Mouse (Mus musculus) neural tube, embryonic 11.5 days (tissue): ENCODE results near the gene Sbk3. TPM values are rescaled to one million over a fixed set of nuclear protein-coding genes. Genes with fewer than 3 reads are reported as not detected.

ENCODE experiments used
- ATAC-seq: fragments of 200-750 bp; cut with Nextera tagmentation; 2 replicates; pipeline ENCODE4 v1.8.0; 2017; ENCODE audit warnings: moderate number of reproducible peaks, mild to moderate bottlenecking, moderate TSS enrichment, moderate library complexity; ENCODE audit not compliant: insufficient read depth, low FRiP score, low TSS enrichment
- DNase-seq: peaks from one replicate; pipeline ENCODE4 v3.0.0-alpha.2; 2015; ENCODE audit warnings: low spot score
- H3K27ac ChIP-seq: fragments of 300-500 bp; sonication (generic); 2 replicates; pipeline ENCODE4 v1.5.1; 2014; ENCODE audit warnings: low read depth, mild to moderate bottlenecking, low read length
- H3K27me3 ChIP-seq: fragments of 300-500 bp; sonication (generic); 2 replicates; pipeline ENCODE4 v1.6.1; 2014; ENCODE audit warnings: mild to moderate bottlenecking, low read length, mixed read lengths; ENCODE audit not compliant: control insufficient read depth, insufficient read depth
- H3K36me3 ChIP-seq: fragments of 300-500 bp; sonication (generic); 2 replicates; pipeline ENCODE4 v1.6.1; 2014; ENCODE audit warnings: mild to moderate bottlenecking, low read length, moderate library complexity, mixed read lengths; ENCODE audit not compliant: control insufficient read depth, insufficient read depth
- H3K4me1 ChIP-seq: fragments of 300-500 bp; sonication (generic); 2 replicates; pipeline ENCODE4 v1.6.1; 2014; ENCODE audit warnings: low read length, mixed read lengths; ENCODE audit not compliant: control insufficient read depth, insufficient read depth
- H3K4me2 ChIP-seq: fragments of 300-500 bp; sonication (generic); 2 replicates; pipeline ENCODE4 v1.6.1; 2014; ENCODE audit warnings: low read depth, mild to moderate bottlenecking, moderate library complexity
- H3K4me3 ChIP-seq: fragments of 300-500 bp; sonication (generic); 2 replicates; pipeline ENCODE4 v1.5.1; 2014; ENCODE audit warnings: low read depth, low read length
- H3K9ac ChIP-seq: fragments of 300-500 bp; sonication (generic); 2 replicates; pipeline ENCODE4 v1.6.1; 2014; ENCODE audit warnings: mild to moderate bottlenecking, low read length
- H3K9me3 ChIP-seq: fragments of 300-500 bp; sonication (generic); 2 replicates; pipeline ENCODE4 v1.6.1; 2016; ENCODE audit warnings: low read length; ENCODE audit not compliant: control insufficient read depth
- WGBS: fragments of 180-500 bp; shearing (Covaris S2); extraction: QIAGEN DNeasy Blood & Tissue Kit; methylation state at CpG from one replicate; pipeline ENCODE4 v1.1.7; 2014; 5-methylcytosine and 5-hydroxymethylcytosine counted together
- polyA plus RNA-seq: library from polyadenylated mRNA; unstranded; fragments of >200 nt; fragmentation: Nextera tagmentation; extraction: Ambion mirVana; gene quantifications from 2 replicates; pipeline ENCODE4 v1.2.1, GENCODE M21; 2014

The Sbk3 gene
- polyA plus RNA-seq, 1 experiment from 2014 or later: 0.09 TPM

- H3K4me1 ChIP-seq: no peaks in the 10 kb centered on the region
- no peak overlapping the region for H3K9ac ChIP-seq
- no peaks in the 10 kb centered on the region; the same call in 1 of the 2 replicates for H3K9me3 ChIP-seq
- H3K27me3 ChIP-seq: no peaks in the 10 kb centered on the region
- ATAC-seq (no peak), DNase-seq (no peak)
- 79% methylated on average over 18 of the region's 18 CpGs for WGBS
- H3K4me3 ChIP-seq: no peak overlapping the region
- no peak overlapping the region for H3K27ac ChIP-seq
- no peak overlapping the region for H3K4me2 ChIP-seq
- H3K36me3 ChIP-seq: no peaks in the 10 kb centered on the region
Observed at GRCm38 (mm10) chr7:4972321-4973047, 1.5 kb upstream of the Sbk3 start.

GRCm38 (mm10) chr7:4971710-4972109 is 742 bp upstream of the Sbk3 start:
- H3K4me3 ChIP-seq: no peak overlapping the region
- H3K4me1 ChIP-seq: no peaks in the 10 kb centered on the region
- no peaks in the 10 kb centered on the region for H3K36me3 ChIP-seq
- no peak for ATAC-seq
- no peak overlapping the region for H3K9ac ChIP-seq
- H3K9me3 ChIP-seq: no peaks in the 10 kb centered on the region; the same call in 1 of the 2 replicates
- H3K27ac ChIP-seq: no peak overlapping the region
- no peaks in the 10 kb centered on the region for H3K27me3 ChIP-seq
- H3K4me2 ChIP-seq: no peak overlapping the region
- 42% methylated on average over 7 of the region's 7 CpGs for WGBS
- no peak for DNase-seq

GRCm38 (mm10) chr7:4964988-4965387 is 6.0 kb downstream of the Sbk3 start:
- Histone ChIP-seq H3K4me2 (no peak overlapping the region), H3K9me3 (no peaks in the 10 kb centered on the region), H3K4me3 (no peak overlapping the region), H3K4me1 (no peaks in the 10 kb centered on the region), H3K9ac (no peak overlapping the region), H3K36me3 (no peaks in the 10 kb centered on the region), H3K27ac (no peak overlapping the region), H3K27me3 (no peaks in the 10 kb centered on the region)
- DNase-seq (no peak), ATAC-seq (no peak)
- 85% methylated on average over 5 of the region's 5 CpGs for WGBS

- Histone ChIP-seq H3K36me3 (no peaks in the 10 kb centered on the region), H3K27ac (no peak within 1 kb of the TSS), H3K4me2 (no peak within 1 kb of the TSS), H3K27me3 (no peaks in the 10 kb centered on the region), H3K9ac (no peak within 1 kb of the TSS), H3K4me1 (no peaks in the 10 kb centered on the region), H3K9me3 (no peaks in the 10 kb centered on the region), H3K4me3 (no peak within 1 kb of the TSS)
- WGBS: 4% methylated on average over 10 of the region's 10 CpGs
- 0 out of 2 replicates have a peak, but pooled peaks have one; percentile 20 for ATAC-seq
- peak; percentile 60 for DNase-seq
Observed at GRCm38 (mm10) chr7:4964272-4964671, 6.7 kb downstream of the Sbk3 start, which contains the start of gene Sbk2. Sbk2 (minus strand) TSS chr7:4964406.

GRCm38 (mm10) chr7:4963527-4963926 is 7.4 kb downstream of the Sbk3 start:
- no peaks in the 10 kb centered on the region for H3K4me1 ChIP-seq
- no peaks in the 10 kb centered on the region for H3K36me3 ChIP-seq
- no peak overlapping the region for H3K4me3 ChIP-seq
- no peak overlapping the region for H3K4me2 ChIP-seq
- no peaks in the 10 kb centered on the region for H3K27me3 ChIP-seq
- H3K9me3 ChIP-seq: no peaks in the 10 kb centered on the region
- ATAC-seq (no peak), DNase-seq (no peak)
- H3K27ac ChIP-seq: no peak overlapping the region
- no peak overlapping the region for H3K9ac ChIP-seq
- WGBS: 77% methylated on average over 5 of the region's 5 CpGs

- ATAC-seq (no peak), DNase-seq (no peak)
- no peaks in the 10 kb centered on the region for H3K4me1 ChIP-seq
- H3K27me3 ChIP-seq: no peaks in the 10 kb centered on the region
- no peak overlapping the region for H3K9ac ChIP-seq
- whole genome bisulfite sequencing: 87% methylated on average over 10 of the region's 10 CpGs
- H3K4me3 ChIP-seq: no peak overlapping the region
- H3K36me3 ChIP-seq: no peaks in the 10 kb centered on the region
- no peak overlapping the region for H3K27ac ChIP-seq
- H3K4me2 ChIP-seq: no peak overlapping the region
- no peaks in the 10 kb centered on the region for H3K9me3 ChIP-seq
Observed at GRCm38 (mm10) chr7:4957361-4957760, 13.6 kb downstream of the Sbk3 start.

GRCm38 (mm10) chr7:4953815-4954445 is 17.0 kb downstream of the Sbk3 start:
- no peak for DNase-seq

GRCm38 (mm10) chr7:4950561-4951342 is 20.2 kb downstream of the Sbk3 start:
- no peak overlapping the region for H3K27ac ChIP-seq
- 88% methylated on average over 19 of the region's 19 CpGs for WGBS
- no peak for ATAC-seq

More at GRCm38 (mm10) chr7:4953815-4954445, 17.0 kb downstream of the Sbk3 start:
- 24% methylated on average over 10 of the region's 10 CpGs for WGBS
- no peaks in the 10 kb centered on the region for H3K9me3 ChIP-seq
- no peak overlapping the region for H3K27ac ChIP-seq
- H3K4me3 ChIP-seq: no peak overlapping the region
- no peaks in the 10 kb centered on the region for H3K36me3 ChIP-seq
- H3K9ac ChIP-seq: no peak overlapping the region
- H3K4me1 ChIP-seq: no peaks in the 10 kb centered on the region
- no peak for ATAC-seq
- no peak overlapping the region for H3K4me2 ChIP-seq
- H3K27me3 ChIP-seq: no peaks in the 10 kb centered on the region

More at GRCm38 (mm10) chr7:4950561-4951342, 20.2 kb downstream of the Sbk3 start:
- Histone ChIP-seq H3K4me3 (no peak overlapping the region), H3K27me3 (no peaks in the 10 kb centered on the region), H3K4me2 (no peak overlapping the region), H3K4me1 (no peaks in the 10 kb centered on the region), H3K9ac (no peak overlapping the region), H3K36me3 (no peaks in the 10 kb centered on the region), H3K9me3 (no peaks in the 10 kb centered on the region)
- DNase-seq: no peak
